Mouse (Mus musculus) midbrain, embryonic 12.5 days (tissue): Measurements from ENCODE around the gene Myl12a. TPM values are rescaled to one million over a fixed set of nuclear protein-coding genes. Genes with fewer than 3 reads are reported as not detected.

Experiments
- ATAC-seq: fragments of 200-750 bp; cut with Nextera tagmentation; 2 replicates; pipeline ENCODE4 v1.8.0; 2017; ENCODE audit warnings: low read depth, moderate TSS enrichment, moderate library complexity; ENCODE audit not compliant: low FRiP score
- H3K27ac ChIP-seq: fragments of 300-500 bp; sonication (generic); replicated peaks from 2 replicates; pipeline ENCODE4 v1.5.1; 2016; ENCODE audit warnings: mild to moderate bottlenecking
- H3K27me3 ChIP-seq: fragments of 300-500 bp; sonication (generic); 2 replicates; pipeline ENCODE4 v1.6.1; 2016; ENCODE audit warnings: mild to moderate bottlenecking
- H3K36me3 ChIP-seq: fragments of 300-500 bp; sonication (generic); 2 replicates; pipeline ENCODE4 v1.6.1; 2016
- H3K4me1 ChIP-seq: fragments of 300-500 bp; sonication (generic); 2 replicates; pipeline ENCODE4 v1.6.1; 2016
- H3K4me2 ChIP-seq: fragments of 300-500 bp; sonication (generic); replicated peaks from 2 replicates; pipeline ENCODE4 v1.6.1; 2016; ENCODE audit warnings: mild to moderate bottlenecking, moderate library complexity
- H3K4me3 ChIP-seq: fragments of 300-500 bp; sonication (generic); 2 replicates; pipeline ENCODE4 v1.5.1; 2016; ENCODE audit warnings: mild to moderate bottlenecking
- H3K9ac ChIP-seq: fragments of 300-500 bp; sonication (generic); replicated peaks from 2 replicates; pipeline ENCODE4 v1.6.1; 2016; ENCODE audit warnings: mild to moderate bottlenecking, moderate library complexity
- H3K9me3 ChIP-seq: fragments of 300-500 bp; sonication (generic); 2 replicates; pipeline ENCODE4 v1.6.1; 2016; ENCODE audit warnings: mild to moderate bottlenecking
- WGBS: fragments of 180-500 bp; shearing (Covaris S2); methylation state at CpG from one replicate; pipeline ENCODE4 v1.1.7; 2016; 5-methylcytosine and 5-hydroxymethylcytosine counted together
- polyA plus RNA-seq: library from polyadenylated mRNA; unstranded; fragments of >200 nt; fragmentation: Nextera tagmentation; extraction: Ambion mirVana; gene quantifications from 2 replicates; pipeline ENCODE4 v1.2.1, GENCODE M21; 2016

Gene Myl12a
- polyA plus RNA-seq, 1 experiment from 2014 or later = 332 TPM

GRCm38 (mm10) chr17:70995551-70995950 lies 7.1 kb downstream of the Myl12a start:
- H3K9ac ChIP-seq = no peak overlapping the region
- H3K27ac ChIP-seq = no peak overlapping the region
- H3K4me2 ChIP-seq = no peak overlapping the region
- peaks cover 17% of the 10 kb centered on the region for H3K4me1 ChIP-seq
- no peaks in the 10 kb centered on the region for H3K27me3 ChIP-seq
- H3K9me3 ChIP-seq = no peaks in the 10 kb centered on the region
- 96% methylated on average over 6 of the region's 6 CpGs for WGBS
- ATAC-seq = no peak
- H3K36me3 ChIP-seq = peaks cover 42% of the 10 kb centered on the region
- H3K4me3 ChIP-seq = no peak overlapping the region

DNA sequence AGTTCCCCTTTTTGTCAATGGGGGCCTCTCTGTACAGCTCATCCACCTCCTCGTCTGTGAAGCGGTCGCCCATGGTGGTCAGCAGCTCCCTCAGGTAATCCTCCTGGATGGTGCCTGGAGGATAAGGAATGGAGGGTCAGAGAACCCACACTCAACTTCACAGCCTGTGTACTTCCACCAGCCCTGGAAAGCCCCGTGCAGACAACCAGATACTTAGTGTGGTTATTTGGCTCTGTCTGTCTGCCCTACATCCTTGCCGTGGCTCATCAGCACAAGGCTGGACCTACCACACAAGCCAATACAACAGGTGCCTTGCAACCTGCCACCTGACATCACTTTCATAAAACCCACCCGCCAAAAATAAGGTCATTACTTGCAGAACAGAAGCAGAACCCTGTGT lies 8.0 kb downstream of the Myl12a start:
- no peaks in the 10 kb centered on the region for H3K27me3 ChIP-seq
- H3K27ac ChIP-seq = no peak overlapping the region
- no peak overlapping the region for H3K9ac ChIP-seq
- 93% methylated on average over 6 of the region's 6 CpGs for WGBS
- no peak overlapping the region for H3K4me3 ChIP-seq
- no peaks in the 10 kb centered on the region for H3K9me3 ChIP-seq
- H3K4me1 ChIP-seq = peaks cover 12% of the 10 kb centered on the region
- H3K4me2 ChIP-seq = no peak overlapping the region
- ATAC-seq = no peak
- peaks cover 42% of the 10 kb centered on the region for H3K36me3 ChIP-seq

GRCm38 (mm10) chr17:70993385-70993807 lies 9.3 kb downstream of the Myl12a start:
- H3K9me3 ChIP-seq = no peaks in the 10 kb centered on the region
- H3K4me3 ChIP-seq = no peak overlapping the region
- WGBS = 58% methylated on average over 3 of the region's 3 CpGs
- no peak overlapping the region for H3K27ac ChIP-seq
- H3K27me3 ChIP-seq = no peaks in the 10 kb centered on the region
- no peak for ATAC-seq
- H3K4me1 ChIP-seq = peaks cover 24% of the 10 kb centered on the region
- H3K36me3 ChIP-seq = peaks cover 42% of the 10 kb centered on the region
- no peak overlapping the region for H3K9ac ChIP-seq
- H3K4me2 ChIP-seq = no peak overlapping the region

DNA sequence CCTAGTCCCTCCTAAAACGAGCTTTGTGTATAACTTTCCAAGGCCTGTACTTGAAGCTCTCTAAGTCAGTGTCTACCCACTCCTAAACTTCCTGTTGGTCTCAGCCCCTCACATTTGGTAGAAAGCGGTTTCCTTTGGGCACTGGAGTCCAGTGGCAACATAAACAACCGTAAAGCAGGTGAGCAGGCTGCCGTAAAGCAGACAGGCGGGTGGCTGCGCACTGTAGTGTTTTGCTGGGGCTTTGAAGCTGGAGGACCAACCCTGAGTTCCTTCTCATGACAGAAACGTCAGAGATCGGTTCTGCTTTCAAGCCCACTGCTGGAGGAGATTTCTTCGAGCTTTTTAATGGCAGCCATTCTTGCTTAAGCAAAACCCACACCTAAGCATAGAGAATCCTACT lies 10.0 kb downstream of the Myl12a start:
- no peak overlapping the region for H3K9ac ChIP-seq
- H3K36me3 ChIP-seq = peaks cover 42% of the 10 kb centered on the region
- H3K9me3 ChIP-seq = no peaks in the 10 kb centered on the region
- H3K27ac ChIP-seq = no peak overlapping the region
- peaks cover 26% of the 10 kb centered on the region for H3K4me1 ChIP-seq
- no peaks in the 10 kb centered on the region for H3K27me3 ChIP-seq
- no peak for ATAC-seq
- 87% methylated on average over 9 of the region's 9 CpGs for WGBS
- H3K4me3 ChIP-seq = no peak overlapping the region
- H3K4me2 ChIP-seq = no peak overlapping the region

DNA sequence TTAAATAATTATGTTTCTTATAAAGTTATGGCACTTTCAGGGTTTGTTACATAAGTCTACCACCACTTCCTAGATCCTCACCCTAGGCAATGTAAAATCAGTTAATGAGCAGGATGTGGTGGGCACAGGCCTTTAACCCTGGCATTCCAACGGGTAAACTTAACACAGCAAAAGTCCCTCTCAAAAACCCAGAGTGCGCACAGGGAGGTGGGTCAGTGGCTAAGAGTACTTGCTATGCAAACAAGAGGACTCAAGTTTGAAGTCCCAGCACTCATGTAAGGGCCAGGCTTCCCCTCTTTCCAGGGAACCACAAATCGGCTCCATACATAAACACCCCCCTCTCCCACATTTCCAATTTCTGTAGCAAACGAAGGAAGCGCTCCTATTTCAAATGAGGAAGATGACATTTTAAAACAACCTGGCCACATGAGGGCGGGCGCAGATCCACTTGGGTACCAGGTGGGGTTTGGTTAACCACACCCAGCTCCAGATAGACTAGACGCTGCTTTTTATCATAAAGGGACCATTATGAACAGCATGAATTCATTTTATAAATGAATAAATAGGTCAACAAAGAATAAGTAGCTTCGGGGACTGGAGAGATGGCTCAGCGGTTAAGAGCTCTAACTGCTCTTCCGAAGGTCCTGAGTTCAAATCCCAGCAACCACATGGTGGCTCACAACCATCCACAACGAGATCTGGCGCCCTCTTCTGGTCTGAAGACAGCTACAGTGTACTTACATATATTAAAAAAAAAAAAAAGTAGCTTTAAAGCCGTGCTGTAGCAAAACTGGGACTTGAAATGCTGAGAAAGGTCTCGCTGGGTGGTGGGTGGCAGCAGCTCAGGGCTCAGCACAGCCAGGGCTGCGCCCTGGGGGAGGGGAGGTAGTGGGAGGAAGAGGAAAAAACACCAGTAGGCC lies 10.7 kb downstream of the Myl12a start:
- no peaks in the 10 kb centered on the region for H3K27me3 ChIP-seq
- no peak overlapping the region for H3K4me2 ChIP-seq
- no peak for ATAC-seq
- H3K9me3 ChIP-seq = no peaks in the 10 kb centered on the region
- no peak overlapping the region for H3K4me3 ChIP-seq
- H3K36me3 ChIP-seq = peaks cover 42% of the 10 kb centered on the region
- H3K9ac ChIP-seq = no peak overlapping the region
- 89% methylated on average over 16 of the region's 16 CpGs for WGBS
- peaks cover 26% of the 10 kb centered on the region for H3K4me1 ChIP-seq
- no peak overlapping the region for H3K27ac ChIP-seq

DNA sequence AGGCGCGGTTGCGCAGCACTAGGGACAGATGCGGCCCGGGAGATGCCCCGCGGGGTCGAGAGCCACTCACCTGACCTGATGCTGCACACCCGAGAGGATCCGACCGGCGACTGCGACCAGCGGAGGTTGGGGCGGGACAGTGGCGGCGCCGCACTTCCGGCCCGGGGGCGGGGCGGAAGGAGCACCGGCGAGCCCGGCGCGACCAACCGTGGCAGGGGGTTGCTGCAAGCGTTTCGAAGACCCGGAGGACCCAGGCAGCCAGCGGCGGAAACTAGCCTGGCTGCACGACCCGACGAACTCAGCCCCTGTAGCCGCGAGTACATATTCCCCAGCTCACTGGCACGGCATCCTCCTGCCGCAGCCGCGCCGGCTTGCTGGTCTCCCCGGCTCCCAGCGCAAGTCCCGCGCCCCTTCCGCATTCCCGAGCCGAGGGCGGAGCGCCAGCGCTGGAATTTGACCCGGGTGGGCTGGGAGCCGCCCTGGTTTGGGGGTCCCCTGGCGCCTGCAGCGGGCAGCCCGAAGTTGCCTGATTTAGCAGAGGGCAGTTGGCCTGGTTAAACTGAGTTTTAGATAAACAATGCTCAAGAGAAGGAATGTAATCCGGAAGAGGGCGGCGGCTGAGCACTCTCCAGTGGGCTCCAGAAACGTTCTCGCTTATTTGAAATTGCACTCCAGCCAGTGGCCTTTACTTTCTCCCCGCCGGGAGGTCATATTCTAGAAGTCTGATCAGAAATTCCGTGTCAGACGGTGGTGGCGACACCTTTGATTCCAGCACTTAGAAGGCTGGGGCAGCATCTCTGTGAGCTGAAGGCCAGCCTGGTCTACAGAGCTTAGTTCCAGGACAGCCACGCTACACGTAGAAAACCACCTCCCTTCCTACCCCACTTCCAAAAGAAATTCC lies 12.0 kb downstream of the Myl12a start:
- H3K27ac ChIP-seq = peak overlapping the region; percentile 95
- H3K36me3 ChIP-seq = peaks cover 45% of the 10 kb centered on the region
- peak; percentile 96 for ATAC-seq
- H3K27me3 ChIP-seq = no peaks in the 10 kb centered on the region
- H3K9me3 ChIP-seq = no peaks in the 10 kb centered on the region
- under 1% methylated on average over 63 of the region's 70 CpGs for WGBS
- H3K4me1 ChIP-seq = peaks cover 26% of the 10 kb centered on the region
- peak overlapping the region; percentile 92 for H3K9ac ChIP-seq
- H3K4me2 ChIP-seq = peak overlapping the region; percentile 66
- peak overlapping the region; percentile 97 for H3K4me3 ChIP-seq

DNA sequence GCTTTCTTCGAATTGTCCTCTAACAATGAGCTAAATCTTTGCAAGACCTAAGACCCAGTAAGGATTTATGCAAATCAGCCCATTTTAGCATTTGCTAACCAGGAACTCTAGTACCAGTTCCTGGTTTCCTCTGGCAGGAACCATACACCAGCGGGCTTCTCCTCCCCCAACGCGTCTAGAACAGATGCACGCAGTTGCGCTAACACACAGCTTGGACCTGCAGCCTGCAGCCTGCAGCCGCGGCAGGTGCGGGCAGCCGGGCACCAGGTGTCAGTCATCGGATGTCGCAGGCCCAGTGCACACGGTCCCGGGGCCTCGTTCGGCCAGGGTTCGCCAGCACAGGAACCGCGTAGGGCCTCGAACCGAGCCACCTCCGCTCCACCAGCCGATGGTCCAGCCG lies 12.7 kb downstream of the Myl12a start:
- H3K27ac ChIP-seq = peak overlapping the region; percentile 95
- H3K27me3 ChIP-seq = no peaks in the 10 kb centered on the region
- H3K9me3 ChIP-seq = no peaks in the 10 kb centered on the region
- WGBS = 1% methylated on average over 24 of the region's 24 CpGs
- ATAC-seq = peak; percentile 77; the same call in 1 of the 2 replicates
- H3K4me2 ChIP-seq = peak overlapping the region; percentile 66
- peak overlapping the region; percentile 97 for H3K4me3 ChIP-seq
- H3K36me3 ChIP-seq = peaks cover 42% of the 10 kb centered on the region
- peak overlapping the region; percentile 92 for H3K9ac ChIP-seq
- H3K4me1 ChIP-seq = peaks cover 26% of the 10 kb centered on the region

GRCm38 (mm10) chr17:70989430-70989829 lies 13.2 kb downstream of the Myl12a start:
- Histone ChIP-seq H3K4me3 (peak overlapping the region; percentile 97), H3K4me2 (peak overlapping the region; percentile 66), H3K36me3 (peaks cover 36% of the 10 kb centered on the region), H3K9ac (peak overlapping the region; percentile 92), H3K27ac (peak overlapping the region; percentile 95; the same call in 1 of the 2 replicates), H3K27me3 (no peaks in the 10 kb centered on the region), H3K4me1 (peaks cover 26% of the 10 kb centered on the region), H3K9me3 (no peaks in the 10 kb centered on the region)
- ATAC-seq = no peak
- 54% methylated on average over 8 of the region's 8 CpGs for WGBS

DNA sequence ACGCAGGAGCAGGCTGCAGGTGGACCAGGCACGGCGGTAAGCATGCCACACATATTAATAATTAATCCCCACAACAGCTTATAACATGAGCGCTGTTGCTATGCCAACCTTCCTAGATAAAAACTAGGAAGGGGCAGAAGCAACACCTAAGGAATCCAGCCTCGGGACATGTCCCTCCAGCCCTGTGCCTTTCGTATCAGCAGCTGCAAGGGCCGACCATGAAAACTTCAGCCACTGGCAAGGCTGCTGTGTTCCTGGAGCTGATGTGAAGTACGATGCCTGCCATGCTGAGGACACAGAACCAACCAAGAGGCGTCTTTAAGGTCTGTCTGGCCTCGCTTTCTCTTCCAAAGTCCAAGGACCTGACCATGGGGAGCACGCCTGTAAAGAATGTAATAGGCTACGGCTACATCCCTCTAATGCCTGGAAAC lies 14.3 kb downstream of the Myl12a start:
- WGBS = 94% methylated on average over 12 of the region's 12 CpGs
- Histone ChIP-seq H3K4me2 (no peak overlapping the region), H3K4me3 (no peak overlapping the region), H3K4me1 (peaks cover 26% of the 10 kb centered on the region), H3K36me3 (peaks cover 26% of the 10 kb centered on the region), H3K27ac (no peak overlapping the region), H3K9me3 (no peaks in the 10 kb centered on the region), H3K9ac (peak overlapping the region; percentile 24; the same call in 1 of the 2 replicates), H3K27me3 (no peaks in the 10 kb centered on the region)
- ATAC-seq = no peak

- Histone ChIP-seq H3K27ac (no peak overlapping the region), H3K4me1 (peaks cover 22% of the 10 kb centered on the region), H3K36me3 (peaks cover 20% of the 10 kb centered on the region), H3K4me2 (no peak overlapping the region), H3K9ac (no peak overlapping the region), H3K27me3 (no peaks in the 10 kb centered on the region), H3K4me3 (no peak overlapping the region), H3K9me3 (no peaks in the 10 kb centered on the region)
- 90% methylated on average over 15 of the region's 15 CpGs for WGBS
- no peak for ATAC-seq
Observed at GRCm38 (mm10) chr17:70986831-70987660, 15.6 kb downstream of the Myl12a start.

- Histone ChIP-seq H3K9me3 (no peaks in the 10 kb centered on the region), H3K9ac (no peak overlapping the region), H3K27me3 (no peaks in the 10 kb centered on the region), H3K36me3 (peaks cover 25% of the 10 kb centered on the region), H3K27ac (no peak overlapping the region), H3K4me1 (peaks cover 20% of the 10 kb centered on the region), H3K4me2 (no peak overlapping the region), H3K4me3 (no peak overlapping the region)
- WGBS = 94% methylated on average over 6 of the region's 6 CpGs
- ATAC-seq = no peak
Observed at GRCm38 (mm10) chr17:70986355-70986740, 16.3 kb downstream of the Myl12a start.
